ENCODE assay signal across 7 mouse cellular contexts in the genomic region with DNA sequence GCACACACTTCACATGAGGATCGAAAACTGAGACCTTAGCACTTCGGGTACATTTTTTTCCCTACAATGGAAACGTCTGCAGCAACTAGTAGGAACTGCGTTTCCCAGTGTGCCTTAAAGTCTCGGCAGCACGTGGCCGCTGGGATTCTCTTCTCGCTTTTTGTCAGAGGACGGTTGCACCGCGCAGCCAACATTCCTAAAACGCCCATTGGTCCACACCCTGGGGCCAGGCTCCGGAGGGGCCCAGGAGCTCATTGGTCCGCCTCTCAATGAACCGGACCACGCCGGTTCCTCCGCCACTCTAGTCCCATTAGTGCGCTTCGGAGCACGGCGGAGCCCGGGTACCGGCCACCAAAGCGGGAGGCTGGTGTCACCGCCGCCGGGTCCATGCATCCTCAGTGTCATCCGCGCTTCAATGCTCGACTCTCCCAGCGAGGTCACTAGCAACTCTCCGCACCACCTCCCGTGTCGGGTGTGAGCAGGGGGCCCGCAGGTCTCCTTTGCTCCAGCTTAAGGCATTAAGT. TPM values are rescaled to one million over a fixed set of nuclear protein-coding genes. Genes with fewer than 3 reads are reported as not detected.
DNase-seq lines count a peak whose midpoint lies in the region; ATAC-seq and TF ChIP-seq lines count a peak whose summit lies in the region.

No protein-coding gene starts in this region.

- no peaks in the 10 kb centered on the region for H3K27me3 ChIP-seq in intestine, postnatal 0 days (replicated peaks; ENCODE audit: control insufficient read depth, insufficient read depth, low read length)
- H3K27me3 ChIP-seq in midbrain, embryonic 10.5 days (ENCODE audit: low read depth, poor library complexity, severe bottlenecking) = no peaks in the 10 kb centered on the region

- H3K36me3 ChIP-seq in intestine, postnatal 0 days (ENCODE audit: control insufficient read depth, insufficient read depth) = no peaks in the 10 kb centered on the region
- peaks cover 39% of the 10 kb centered on the region for H3K36me3 ChIP-seq in midbrain, embryonic 10.5 days

- DNase-seq in adrenal gland, postnatal 14 days = peak; percentile 92
- DNase-seq in embryo, embryonic 9.5 days (ENCODE audit: extremely low spot score) = peak; percentile 86
- DNase-seq in gonadal fat pad, adult 2 months (ENCODE audit: low read depth) = peak; percentile 23
- peak; percentile 81 to 84 for DNase-seq in left cerebral cortex, postnatal 36 days (ENCODE audit: low spot score in 2 of 2)
- DNase-seq in midbrain, embryonic 10.5 days (ENCODE audit: low spot score) = peak; percentile 89
- peak; percentile 78 for DNase-seq in right cerebral cortex, postnatal 4 days

- H3K9me3 ChIP-seq in intestine, postnatal 0 days (ENCODE audit: control insufficient read depth) = no peaks in the 10 kb centered on the region
- H3K9me3 ChIP-seq in midbrain, embryonic 10.5 days (replicated peaks) = no peaks in the 10 kb centered on the region

- intact Hi-C loops in left cerebral cortex, postnatal 36 days (cut with DNase I) = loop anchor here (5.0 kb wide), 2 partner anchors 43 to 222 kb away; a partner anchor contains a TSS

- peak; percentile 86 for ATAC-seq in intestine, postnatal 0 days

- peak overlapping the region; percentile 90 for H3K9ac ChIP-seq in intestine, postnatal 0 days (ENCODE audit: low read depth, low read length)

- WGBS in intestine, postnatal 0 days = under 1% methylated on average over 36 of the region's 36 CpGs
- WGBS in midbrain, embryonic 10.5 days = under 1% methylated on average over 36 of the region's 36 CpGs

- no peaks in the 10 kb centered on the region; the same call in 1 of the 2 replicates for H3K4me1 ChIP-seq in intestine, postnatal 0 days (replicated peaks; ENCODE audit: control insufficient read depth, insufficient read depth, low read length)
- peaks cover 38% of the 10 kb centered on the region for H3K4me1 ChIP-seq in midbrain, embryonic 10.5 days

- peak overlapping the region; percentile 95 for H3K4me2 ChIP-seq in intestine, postnatal 0 days (replicated peaks; ENCODE audit: low read depth)

- H3K4me3 ChIP-seq in intestine, postnatal 0 days (ENCODE audit: low read depth, low read length) = peak overlapping the region; percentile 85
- H3K4me3 ChIP-seq in midbrain, embryonic 10.5 days = peak overlapping the region; percentile 98

- H3K27ac ChIP-seq in intestine, postnatal 0 days (ENCODE audit: low read depth, low read length) = peak overlapping the region; percentile 89
- H3K27ac ChIP-seq in midbrain, embryonic 10.5 days (replicated peaks) = peak overlapping the region; percentile 98

- no peak for TF ChIP-seq CTCF in intestine, postnatal 0 days (IDR thresholded peaks at IDR 0.05; ENCODE audit: low read depth)

RNA-seq across cellular contexts. Expression of a gene that starts 1.3 kb away (rescaled TPM):
- total RNA-seq in adrenal gland, postnatal 14 days (2021) = 37.1 and 39.0 TPM in 2 replicates
- 18.4 and 20.4 TPM in 2 replicates for polyA plus RNA-seq in gonadal fat pad, adult 2 months (2012; rRNA removed)
- polyA plus RNA-seq in intestine, postnatal 0 days (2015; fragmentation: Nextera tagmentation; extraction: Ambion mirVana) = 24.0 and 25.3 TPM in 2 replicates
- total RNA-seq in left cerebral cortex, postnatal 36 days (2021) = 10 to 100 TPM; 76.0 to 83.6 TPM
- polyA plus RNA-seq in midbrain, embryonic 10.5 days (2016; fragmentation: Nextera tagmentation; extraction: Ambion mirVana) = 73.2 and 85.1 TPM in 2 replicates

RNA-seq across cellular contexts. Expression of a gene that starts 38.7 kb away (rescaled TPM):
- 10.9 and 14.5 TPM in 2 replicates for total RNA-seq in adrenal gland, postnatal 14 days (2021)
- 5.1 and 6.3 TPM in 2 replicates for polyA plus RNA-seq in gonadal fat pad, adult 2 months (2012; rRNA removed)
- 3.0 and 3.2 TPM in 2 replicates for polyA plus RNA-seq in intestine, postnatal 0 days (2015; fragmentation: Nextera tagmentation; extraction: Ambion mirVana)
- total RNA-seq in left cerebral cortex, postnatal 36 days (2021) = 10 to 100 TPM; 50.2 to 54.1 TPM
- polyA plus RNA-seq in midbrain, embryonic 10.5 days (2016; fragmentation: Nextera tagmentation; extraction: Ambion mirVana) = 4.1 and 6.3 TPM in 2 replicates

RNA-seq across cellular contexts. Expression of a gene that starts 42.8 kb away (rescaled TPM):
- total RNA-seq in adrenal gland, postnatal 14 days (2021) = 56.8 and 65.8 TPM in 2 replicates
- 8.3 and 10.2 TPM in 2 replicates for polyA plus RNA-seq in gonadal fat pad, adult 2 months (2012; rRNA removed)
- 50.7 and 64.3 TPM in 2 replicates for polyA plus RNA-seq in intestine, postnatal 0 days (2015; fragmentation: Nextera tagmentation; extraction: Ambion mirVana)
- 10 to 100 TPM; 19.5 to 27.2 TPM for total RNA-seq in left cerebral cortex, postnatal 36 days (2021)
- 127 and 140 TPM in 2 replicates for polyA plus RNA-seq in midbrain, embryonic 10.5 days (2016; fragmentation: Nextera tagmentation; extraction: Ambion mirVana)

RNA-seq across cellular contexts. Expression of a gene that starts 53.9 kb away (rescaled TPM):
- total RNA-seq in adrenal gland, postnatal 14 days (2021) = 26.2 and 30.9 TPM in 2 replicates
- polyA plus RNA-seq in gonadal fat pad, adult 2 months (2012; rRNA removed) = 2.3 and 2.8 TPM in 2 replicates
- 36.2 and 36.6 TPM in 2 replicates for polyA plus RNA-seq in intestine, postnatal 0 days (2015; fragmentation: Nextera tagmentation; extraction: Ambion mirVana)
- 10 to 100 TPM; 19.3 to 21.3 TPM for total RNA-seq in left cerebral cortex, postnatal 36 days (2021)
- 83.5 and 91.9 TPM in 2 replicates for polyA plus RNA-seq in midbrain, embryonic 10.5 days (2016; fragmentation: Nextera tagmentation; extraction: Ambion mirVana)

Comparison
In these comparisons a context has a peak if more than half of its experiments do, and no peak if none do; other contexts are left out.
1. Peak in every context shown above with its lines: DNase-seq, ATAC-seq, H3K4me3 ChIP-seq and H3K27ac ChIP-seq.
2. DNase-seq: peak in every context shown above with its lines; median percentile 92 in adrenal gland, postnatal 14 days; 89 in midbrain, embryonic 10.5 days; 86 in embryo, embryonic 9.5 days; 82 in left cerebral cortex, postnatal 36 days; 78 in right cerebral cortex, postnatal 4 days; 23 in gonadal fat pad, adult 2 months.